Mouse (Mus musculus): Measurements from ENCODE around the gene Cd6. TPM values are rescaled to one million over a fixed set of nuclear protein-coding genes. Genes with fewer than 3 reads are reported as not detected.

Cd6 gene
- polyA plus RNA-seq, 1 experiment from 2014 or later: not detected

- 84% methylated on average over 5 of the region's 5 CpGs for WGBS (ENCODE audit: insufficient replicate concordance)
- Histone ChIP-seq H3K9me3 (replicated peaks; ENCODE audit: control insufficient read depth, low read length) (no peaks in the 10 kb centered on the region), H3K4me3 (ENCODE audit: low read depth, low read length) (no peak overlapping the region), H3K9ac (ENCODE audit: low read depth, low read length) (no peak overlapping the region), H3K4me1 (ENCODE audit: control insufficient read depth, insufficient read depth, low read length) (no peaks in the 10 kb centered on the region), H3K36me3 (ENCODE audit: control insufficient read depth, insufficient read depth, low read length) (no peaks in the 10 kb centered on the region), H3K27ac (ENCODE audit: low read depth, low read length) (no peak overlapping the region), H3K4me2 (no peak overlapping the region), H3K27me3 (ENCODE audit: control insufficient read depth, insufficient read depth, low read length) (no peaks in the 10 kb centered on the region)
- ATAC-seq (replicated peaks; ENCODE audit: insufficient number of reproducible peaks, low FRiP score, low TSS enrichment): no peak
These were observed 1.5 kb downstream of the Cd6 start for GRCm38 (mm10) chr19:10828321-10828720.

DNA sequence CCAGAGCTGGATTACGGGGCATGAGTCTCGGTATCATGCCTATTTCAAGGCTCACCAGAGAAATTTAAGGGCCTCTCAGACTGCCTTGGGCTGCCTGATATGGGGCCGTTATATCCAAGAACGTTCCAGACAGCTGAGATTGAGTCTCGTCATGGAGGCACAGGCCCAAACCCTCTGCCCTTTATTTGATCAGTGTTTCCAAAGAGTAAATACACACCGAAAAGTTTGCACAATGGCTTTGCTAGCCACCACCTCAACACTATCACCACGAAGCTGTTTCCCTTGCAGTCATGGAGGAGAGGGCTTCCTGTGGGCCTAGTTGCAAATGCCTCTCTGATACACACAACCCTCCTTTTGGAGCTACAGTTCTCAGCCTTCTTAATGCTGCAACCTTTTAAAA, 5.8 kb downstream of the Cd6 start:
- Histone ChIP-seq H3K4me3 (ENCODE audit: low read depth, low read length) (no peak overlapping the region), H3K27me3 (ENCODE audit: control insufficient read depth, insufficient read depth, low read length) (no peaks in the 10 kb centered on the region), H3K36me3 (ENCODE audit: control insufficient read depth, insufficient read depth, low read length) (no peaks in the 10 kb centered on the region), H3K4me2 (no peak overlapping the region), H3K9ac (ENCODE audit: low read depth, low read length) (no peak overlapping the region), H3K27ac (ENCODE audit: low read depth, low read length) (no peak overlapping the region), H3K4me1 (ENCODE audit: control insufficient read depth, insufficient read depth, low read length) (no peaks in the 10 kb centered on the region), H3K9me3 (replicated peaks; ENCODE audit: control insufficient read depth, low read length) (no peaks in the 10 kb centered on the region)
- WGBS (ENCODE audit: insufficient replicate concordance): 80% methylated on average over 7 of the region's 7 CpGs
- ATAC-seq (replicated peaks; ENCODE audit: insufficient number of reproducible peaks, low FRiP score, low TSS enrichment): no peak

GRCm38 (mm10) chr19:10822534-10822933, 7.3 kb downstream of the Cd6 start:
- Histone ChIP-seq H3K27me3 (ENCODE audit: control insufficient read depth, insufficient read depth, low read length) (no peaks in the 10 kb centered on the region), H3K9me3 (replicated peaks; ENCODE audit: control insufficient read depth, low read length) (no peaks in the 10 kb centered on the region), H3K4me1 (ENCODE audit: control insufficient read depth, insufficient read depth, low read length) (no peaks in the 10 kb centered on the region), H3K27ac (ENCODE audit: low read depth, low read length) (no peak overlapping the region), H3K4me3 (ENCODE audit: low read depth, low read length) (no peak overlapping the region), H3K9ac (ENCODE audit: low read depth, low read length) (no peak overlapping the region), H3K36me3 (ENCODE audit: control insufficient read depth, insufficient read depth, low read length) (no peaks in the 10 kb centered on the region), H3K4me2 (no peak overlapping the region)
- 86% methylated on average over 4 of the region's 4 CpGs for WGBS (ENCODE audit: insufficient replicate concordance)
- no peak for ATAC-seq (replicated peaks; ENCODE audit: insufficient number of reproducible peaks, low FRiP score, low TSS enrichment)

DNA sequence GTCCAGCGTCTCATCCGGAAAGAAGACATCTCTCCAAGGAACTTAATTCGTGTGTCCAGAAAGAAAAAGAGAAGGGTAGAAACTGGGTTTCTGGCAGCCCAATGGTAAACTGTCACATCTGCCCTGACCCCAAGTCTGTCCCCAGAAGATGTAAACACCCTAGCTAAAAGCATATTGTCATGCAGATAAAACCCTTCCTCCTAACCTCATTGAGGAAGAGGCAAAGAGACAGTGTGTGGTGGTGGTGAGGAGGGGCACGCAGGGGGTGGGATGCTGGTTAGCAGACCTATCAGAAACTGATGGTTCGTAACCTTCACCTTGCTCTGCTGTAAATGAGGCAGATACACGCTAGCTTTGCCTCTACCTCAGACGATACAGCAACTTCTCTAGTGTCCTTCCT, 8.5 kb downstream of the Cd6 start:
- Histone ChIP-seq H3K4me3 (ENCODE audit: low read depth, low read length) (no peak overlapping the region), H3K9me3 (replicated peaks; ENCODE audit: control insufficient read depth, low read length) (no peaks in the 10 kb centered on the region), H3K27ac (ENCODE audit: low read depth, low read length) (no peak overlapping the region), H3K4me2 (no peak overlapping the region), H3K36me3 (ENCODE audit: control insufficient read depth, insufficient read depth, low read length) (no peaks in the 10 kb centered on the region), H3K4me1 (ENCODE audit: control insufficient read depth, insufficient read depth, low read length) (no peaks in the 10 kb centered on the region), H3K27me3 (ENCODE audit: control insufficient read depth, insufficient read depth, low read length) (no peaks in the 10 kb centered on the region), H3K9ac (ENCODE audit: low read depth, low read length) (no peak overlapping the region)
- ATAC-seq (replicated peaks; ENCODE audit: insufficient number of reproducible peaks, low FRiP score, low TSS enrichment): no peak
- 66% methylated on average over 7 of the region's 7 CpGs for WGBS (ENCODE audit: insufficient replicate concordance)

- Histone ChIP-seq H3K27me3 (ENCODE audit: control insufficient read depth, insufficient read depth, low read length) (no peaks in the 10 kb centered on the region), H3K9ac (ENCODE audit: low read depth, low read length) (0 out of 2 replicates have a peak overlapping the region, but pooled peaks have one; percentile 6), H3K4me1 (ENCODE audit: control insufficient read depth, insufficient read depth, low read length) (no peaks in the 10 kb centered on the region), H3K9me3 (replicated peaks; ENCODE audit: control insufficient read depth, low read length) (no peaks in the 10 kb centered on the region), H3K27ac (ENCODE audit: low read depth, low read length) (no peak overlapping the region), H3K4me3 (ENCODE audit: low read depth, low read length) (peak overlapping the region; percentile 2; the same call in 1 of the 2 replicates), H3K36me3 (ENCODE audit: control insufficient read depth, insufficient read depth, low read length) (no peaks in the 10 kb centered on the region), H3K4me2 (peak overlapping the region; percentile 43)
- ATAC-seq (replicated peaks; ENCODE audit: insufficient number of reproducible peaks, low FRiP score, low TSS enrichment): no peak
- 34% methylated on average over 17 of the region's 17 CpGs for WGBS (ENCODE audit: insufficient replicate concordance)
These were observed 11.5 kb downstream of the Cd6 start for GRCm38 (mm10) chr19:10818217-10818946.

DNA sequence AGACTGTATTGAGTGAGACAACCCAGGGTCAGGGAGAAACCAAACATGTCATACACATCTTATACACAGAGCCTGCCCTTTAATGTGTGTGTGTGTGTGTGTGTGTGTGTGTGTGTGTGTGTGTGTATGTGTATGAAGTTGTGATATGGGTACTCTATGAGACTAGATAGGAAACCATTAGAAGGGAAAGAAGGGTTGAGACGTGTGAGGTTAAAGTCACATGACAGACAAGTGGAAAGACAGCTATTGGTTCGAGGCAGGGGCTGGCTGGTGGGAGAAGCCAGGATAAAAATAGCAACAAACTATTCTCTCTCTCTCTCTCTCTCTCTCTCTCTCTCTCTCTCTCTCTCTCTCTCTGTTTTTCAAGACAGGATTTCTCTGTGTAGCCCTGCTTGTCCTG, 13.4 kb downstream of the Cd6 start:
- no peak for ATAC-seq (replicated peaks; ENCODE audit: insufficient number of reproducible peaks, low FRiP score, low TSS enrichment)
- no peak overlapping the region for H3K4me3 ChIP-seq (ENCODE audit: low read depth, low read length)
- H3K4me2 ChIP-seq: no peak overlapping the region
- H3K9me3 ChIP-seq (replicated peaks; ENCODE audit: control insufficient read depth, low read length): no peaks in the 10 kb centered on the region
- 37% methylated on average over 2 of the region's 2 CpGs for WGBS (ENCODE audit: insufficient replicate concordance)
- H3K9ac ChIP-seq (ENCODE audit: low read depth, low read length): no peak overlapping the region
- H3K27me3 ChIP-seq (ENCODE audit: control insufficient read depth, insufficient read depth, low read length): no peaks in the 10 kb centered on the region
- no peaks in the 10 kb centered on the region for H3K36me3 ChIP-seq (ENCODE audit: control insufficient read depth, insufficient read depth, low read length)
- no peaks in the 10 kb centered on the region for H3K4me1 ChIP-seq (ENCODE audit: control insufficient read depth, insufficient read depth, low read length)
- H3K27ac ChIP-seq (ENCODE audit: low read depth, low read length): no peak overlapping the region

DNA sequence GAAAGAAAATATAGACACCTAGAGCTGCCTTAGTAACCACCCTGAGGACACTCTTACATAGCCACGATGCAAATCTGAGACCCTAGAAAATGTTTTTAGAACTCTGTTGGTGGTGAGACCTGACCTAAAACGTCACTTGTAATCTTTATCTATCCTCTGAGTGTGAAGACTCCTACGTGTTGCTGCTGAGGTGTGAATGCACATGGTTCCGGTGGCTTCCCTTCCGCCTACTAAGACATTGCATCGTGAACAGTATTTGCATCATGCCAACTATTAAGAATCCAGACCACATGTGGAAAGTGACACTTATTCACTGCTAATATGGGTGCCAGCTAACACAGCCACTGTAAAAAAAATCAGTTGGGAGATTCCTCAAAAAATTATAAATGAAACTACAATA, 14.0 kb downstream of the Cd6 start:
- no peak overlapping the region for H3K9ac ChIP-seq (ENCODE audit: low read depth, low read length)
- no peak overlapping the region for H3K4me3 ChIP-seq (ENCODE audit: low read depth, low read length)
- ATAC-seq (replicated peaks; ENCODE audit: insufficient number of reproducible peaks, low FRiP score, low TSS enrichment): no peak
- H3K4me1 ChIP-seq (ENCODE audit: control insufficient read depth, insufficient read depth, low read length): no peaks in the 10 kb centered on the region
- no peaks in the 10 kb centered on the region for H3K9me3 ChIP-seq (replicated peaks; ENCODE audit: control insufficient read depth, low read length)
- H3K4me2 ChIP-seq: no peak overlapping the region
- no peak overlapping the region for H3K27ac ChIP-seq (ENCODE audit: low read depth, low read length)
- H3K36me3 ChIP-seq (ENCODE audit: control insufficient read depth, insufficient read depth, low read length): no peaks in the 10 kb centered on the region
- 74% methylated on average over 6 of the region's 6 CpGs for WGBS (ENCODE audit: insufficient replicate concordance)
- H3K27me3 ChIP-seq (ENCODE audit: control insufficient read depth, insufficient read depth, low read length): no peaks in the 10 kb centered on the region

- WGBS (ENCODE audit: insufficient replicate concordance): 59% methylated on average over 7 of the region's 7 CpGs
- no peaks in the 10 kb centered on the region for H3K27me3 ChIP-seq (ENCODE audit: control insufficient read depth, insufficient read depth, low read length)
- no peak overlapping the region for H3K4me3 ChIP-seq (ENCODE audit: low read depth, low read length)
- no peaks in the 10 kb centered on the region for H3K4me1 ChIP-seq (ENCODE audit: control insufficient read depth, insufficient read depth, low read length)
- no peaks in the 10 kb centered on the region for H3K9me3 ChIP-seq (replicated peaks; ENCODE audit: control insufficient read depth, low read length)
- no peak overlapping the region for H3K27ac ChIP-seq (ENCODE audit: low read depth, low read length)
- no peak for ATAC-seq (replicated peaks; ENCODE audit: insufficient number of reproducible peaks, low FRiP score, low TSS enrichment)
- no peak overlapping the region for H3K4me2 ChIP-seq
- no peaks in the 10 kb centered on the region for H3K36me3 ChIP-seq (ENCODE audit: control insufficient read depth, insufficient read depth, low read length)
- no peak overlapping the region for H3K9ac ChIP-seq (ENCODE audit: low read depth, low read length)
These were observed 16.0 kb downstream of the Cd6 start for GRCm38 (mm10) chr19:10813905-10814304.

- Histone ChIP-seq H3K27me3 (ENCODE audit: control insufficient read depth, insufficient read depth, low read length) (no peaks in the 10 kb centered on the region), H3K4me3 (ENCODE audit: low read depth, low read length) (no peak overlapping the region), H3K4me1 (ENCODE audit: control insufficient read depth, insufficient read depth, low read length) (no peaks in the 10 kb centered on the region), H3K4me2 (no peak overlapping the region), H3K36me3 (ENCODE audit: control insufficient read depth, insufficient read depth, low read length) (no peaks in the 10 kb centered on the region), H3K9me3 (replicated peaks; ENCODE audit: control insufficient read depth, low read length) (no peaks in the 10 kb centered on the region), H3K27ac (ENCODE audit: low read depth, low read length) (no peak overlapping the region), H3K9ac (ENCODE audit: low read depth, low read length) (no peak overlapping the region)
- ATAC-seq (replicated peaks; ENCODE audit: insufficient number of reproducible peaks, low FRiP score, low TSS enrichment): no peak
- 83% methylated on average over 5 of the region's 5 CpGs for WGBS (ENCODE audit: insufficient replicate concordance)
These were observed 16.8 kb downstream of the Cd6 start for GRCm38 (mm10) chr19:10813039-10813438.

Data from heart, embryonic 11.5 days (tissue).